Mouse (Mus musculus) heart, postnatal 36 days (tissue): ENCODE measurements around the gene Cyp2c38. TPM values are rescaled to one million over a fixed set of nuclear protein-coding genes. Genes with fewer than 3 reads are reported as not detected.
"Not testable (repeated sequence)": the region's sequence is repeated elsewhere in the genome, so short reads cannot be mapped to it uniquely, and the experiment has no call there.

ENCODE experiments used
- DNase-seq, 2 experiments: peaks; one replicate each; pipeline ENCODE4 v3.0.0; 2021 to 2022
- intact Hi-C: fragments of 180-260 bp; cut with DNase I; formaldehyde crosslinking; loops from one replicate; pipeline ENCODE4 v1.15.1; 2025
- total RNA-seq, 2 experiments: library from RNA; stranded (reverse); gene quantifications; 2 replicates each; pipeline ENCODE4 v1.2.3; 2021

The Cyp2c38 gene
- total RNA-seq, result not detected

GRCm38 (mm10) chr19:39462941-39463340 lies at the start of gene Cyp2c38:
Cyp2c38 (minus strand) TSS chr19:39463075.
- intact Hi-C loops, result no loop called here
- DNase-seq, result no peak

GRCm38 (mm10) chr19:39510534-39510933 lies 47.7 kb upstream of the Cyp2c38 start, which contains the start of gene Cyp2c39:
Cyp2c39 (plus strand) TSS chr19:39510862.
- intact Hi-C loops, result no loop called here
- DNase-seq, result no peak

- intact Hi-C loops, result no loop called here
- DNase-seq, result no peak
These were observed 46.7 kb upstream of the Cyp2c38 start for GRCm38 (mm10) chr19:39509533-39509932.

- DNase-seq, result no peak
- intact Hi-C loops, result no loop called here
These were observed 43.5 kb upstream of the Cyp2c38 start for GRCm38 (mm10) chr19:39506341-39506740.

- DNase-seq, intact Hi-C loops: not testable (repeated sequence)
These were observed 21.1 kb upstream of the Cyp2c38 start for GRCm38 (mm10) chr19:39483961-39484360.

GRCm38 (mm10) chr19:39463923-39464322 lies 1.0 kb upstream of the Cyp2c38 start:
- intact Hi-C loops, result no loop called here
- DNase-seq, result no peak

Other genes with a start within 250 kb of the Cyp2c38 start
- not detected for gene Cyp2c29, start 193.7 kb downstream of the Cyp2c38 start, total RNA-seq
- gene Cyp2c39, start 47.8 kb upstream of the Cyp2c38 start, total RNA-seq, result not detected
- not detected for gene Cyp2c67, start 186.0 kb upstream of the Cyp2c38 start, total RNA-seq